In genomic region chr5:123992193-123992637, GRCm38 (mm10) we compare ENCODE assay signal across 8 mouse cellular contexts. TPM values are rescaled to one million over a fixed set of nuclear protein-coding genes. Genes with fewer than 3 reads are reported as not detected.
DNase-seq lines count a peak whose midpoint lies in the region; ATAC-seq and TF ChIP-seq lines count a peak whose summit lies in the region.

No protein-coding gene starts in this region.

- H3K27ac ChIP-seq in cerebellum, adult 2 months (ENCODE audit: insufficient read depth, low read length), result peak overlapping the region; percentile 34; the same call in 1 of the 2 replicates
- H3K27ac ChIP-seq in hindbrain, postnatal 0 days, result peak overlapping the region; percentile 81; the same call in 1 of the 2 replicates

- ATAC-seq in hindbrain, postnatal 0 days, result no peak
- 0 out of 2 replicates have a peak, but pooled peaks have one; percentile 19 for ATAC-seq in monocyte, adult 5-6 weeks (replicated peaks; ENCODE audit: insufficient number of reproducible peaks, low FRiP score, low TSS enrichment, poor library complexity, severe bottlenecking)

- H3K9ac ChIP-seq in hindbrain, postnatal 0 days (replicated peaks; ENCODE audit: low read length), result no peak overlapping the region

- DNase-seq in cerebellum, adult 2 months, result no peak
- DNase-seq in cerebellum, postnatal 36 days, result no peak
- DNase-seq in urinary bladder, postnatal 14 days (ENCODE audit: low spot score), result peak; percentile 80
- DNase-seq in urinary bladder, postnatal 10 days (ENCODE audit: low spot score), result no peak
- DNase-seq in hindbrain, postnatal 0 days (ENCODE audit: low spot score), result no peak
- DNase-seq in layer of hippocampus, adult 9-10 months (ENCODE audit: low spot score), result no peak
- no peak for DNase-seq in thymus, postnatal 36 days

- H3K27me3 ChIP-seq in cerebellum, adult 2 months (ENCODE audit: control insufficient read depth, insufficient read depth, low read length), result no peaks in the 10 kb centered on the region
- no peaks in the 10 kb centered on the region for H3K27me3 ChIP-seq in hindbrain, postnatal 0 days (ENCODE audit: insufficient read depth, low read length)

- WGBS in cerebellum, adult 2 months, result 54% methylated on average over 10 of the region's 10 CpGs
- 51% methylated on average over 10 of the region's 10 CpGs for WGBS in hindbrain, postnatal 0 days

- no peak overlapping the region for H3K4me3 ChIP-seq in cerebellum, adult 2 months (replicated peaks; ENCODE audit: insufficient read depth, low read depth, low read length)
- H3K4me3 ChIP-seq in hindbrain, postnatal 0 days (ENCODE audit: low read length), result no peak overlapping the region

- no peak for TF ChIP-seq POLR2A in cerebellum, adult 2 months (IDR thresholded peaks at IDR 0.05; ENCODE audit: borderline replicate concordance, insufficient read depth, low read length)

- peaks cover 11% of the 10 kb centered on the region for H3K4me1 ChIP-seq in cerebellum, adult 2 months (ENCODE audit: control insufficient read depth, insufficient read depth, low read length)
- peaks cover 4% of the 10 kb centered on the region; the same call in 1 of the 2 replicates for H3K4me1 ChIP-seq in hindbrain, postnatal 0 days (ENCODE audit: insufficient read depth, low read length)

- TF ChIP-seq CTCF in cerebellum, adult 2 months (IDR thresholded peaks at IDR 0.05; ENCODE audit: borderline replicate concordance, insufficient read depth, low read depth, low read length), result no peak
- TF ChIP-seq CTCF in hindbrain, postnatal 0 days (IDR thresholded peaks at IDR 0.05; ENCODE audit: low read depth), result no peak

- no peak overlapping the region for H3K4me2 ChIP-seq in hindbrain, postnatal 0 days (ENCODE audit: low read depth, low read length)

- H3K36me3 ChIP-seq in hindbrain, postnatal 0 days (ENCODE audit: insufficient read depth, low read length), result peaks cover 6% of the 10 kb centered on the region; the same call in 1 of the 2 replicates

- H3K9me3 ChIP-seq in hindbrain, postnatal 0 days (ENCODE audit: low read length), result no peaks in the 10 kb centered on the region

RNA-seq across cellular contexts. Expression of gene Hip1r, which starts 18.8 kb away (rescaled TPM):
- polyA plus RNA-seq in cerebellum, adult 2 months (2012; rRNA removed), result 41.8 and 42.4 TPM in 2 replicates
- total RNA-seq in hindbrain, postnatal 0 days (2014; rRNA removed), result 46.9 and 65.5 TPM in 2 replicates
- 32.6 and 33.9 TPM in 2 replicates for polyA plus RNA-seq in hindbrain, postnatal 0 days (2015; fragmentation: Nextera tagmentation; extraction: Ambion mirVana)
- 47.8 to 65.8 TPM (median 64.6 TPM) in 3 replicates for total RNA-seq in monocyte, adult 5-6 weeks (2017)

RNA-seq across cellular contexts. Expression of gene Vps37b, which starts 39.9 kb away (rescaled TPM):
- polyA plus RNA-seq in cerebellum, adult 2 months (2012; rRNA removed), result 41.7 and 47.5 TPM in 2 replicates
- total RNA-seq in hindbrain, postnatal 0 days (2014; rRNA removed), result 104 and 110 TPM in 2 replicates
- polyA plus RNA-seq in hindbrain, postnatal 0 days (2015; fragmentation: Nextera tagmentation; extraction: Ambion mirVana), result 94.0 and 95.1 TPM in 2 replicates
- 118 to 126 TPM (median 121 TPM) in 3 replicates for total RNA-seq in monocyte, adult 5-6 weeks (2017)
